Mouse (Mus musculus): Measurements from ENCODE around the gene Syngr2.
"Not testable (repeated sequence)": the region's sequence is repeated elsewhere in the genome, so short reads cannot be mapped to it uniquely, and the experiment has no call there.

Syngr2 gene

DNA sequence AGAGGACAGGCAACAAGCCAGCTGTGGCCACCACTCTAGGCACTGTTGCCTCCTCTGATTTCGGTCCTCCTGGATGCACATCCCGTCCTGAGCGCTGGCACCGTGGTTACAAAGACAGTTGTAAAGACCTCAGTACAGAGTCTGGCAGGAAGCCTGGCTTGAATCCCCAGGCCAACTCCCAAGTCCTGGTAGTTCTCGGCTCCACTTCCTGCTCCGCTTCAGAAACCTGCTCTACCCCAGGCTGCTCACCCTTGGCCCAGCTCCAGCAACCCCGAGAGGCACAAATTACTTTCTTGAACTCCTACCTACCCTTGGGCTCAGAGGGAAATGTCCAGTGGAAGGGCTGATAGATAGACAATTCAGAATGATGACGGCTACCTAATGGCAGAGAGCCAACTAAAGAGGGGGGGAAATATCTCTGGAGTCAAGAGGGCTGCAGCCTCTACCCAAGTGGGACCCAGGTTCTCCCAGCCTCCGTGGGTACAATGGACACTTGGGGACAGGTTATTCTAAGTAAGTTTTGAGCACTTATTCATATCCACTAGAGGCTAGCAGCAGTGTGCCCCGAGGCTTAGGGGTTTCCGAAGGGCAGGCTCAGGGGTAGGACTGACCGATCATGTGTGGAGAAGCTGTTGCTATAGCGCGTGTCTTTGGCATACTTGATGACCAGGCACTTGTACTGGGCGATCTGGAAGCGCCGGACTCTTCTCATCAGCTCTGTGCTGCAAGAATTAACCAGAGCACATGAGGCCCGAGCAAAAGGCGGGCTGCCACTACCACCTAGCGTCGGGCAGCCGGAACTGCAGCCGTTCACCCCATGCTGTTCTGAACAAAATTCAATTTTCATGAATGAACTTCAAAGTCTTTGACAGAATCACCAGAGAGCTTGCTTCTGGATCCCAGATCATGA is 14.8 kb downstream of the Syngr2 start:
- in situ Hi-C loops (cut with MboI; ENCODE audit: low pct_unique_long_range_greater_than_20kb in 1 of 2, low sequenced_read_pairs in 2 of 2, unreplicated experiment in 1 of 2): no loop called here

DNA sequence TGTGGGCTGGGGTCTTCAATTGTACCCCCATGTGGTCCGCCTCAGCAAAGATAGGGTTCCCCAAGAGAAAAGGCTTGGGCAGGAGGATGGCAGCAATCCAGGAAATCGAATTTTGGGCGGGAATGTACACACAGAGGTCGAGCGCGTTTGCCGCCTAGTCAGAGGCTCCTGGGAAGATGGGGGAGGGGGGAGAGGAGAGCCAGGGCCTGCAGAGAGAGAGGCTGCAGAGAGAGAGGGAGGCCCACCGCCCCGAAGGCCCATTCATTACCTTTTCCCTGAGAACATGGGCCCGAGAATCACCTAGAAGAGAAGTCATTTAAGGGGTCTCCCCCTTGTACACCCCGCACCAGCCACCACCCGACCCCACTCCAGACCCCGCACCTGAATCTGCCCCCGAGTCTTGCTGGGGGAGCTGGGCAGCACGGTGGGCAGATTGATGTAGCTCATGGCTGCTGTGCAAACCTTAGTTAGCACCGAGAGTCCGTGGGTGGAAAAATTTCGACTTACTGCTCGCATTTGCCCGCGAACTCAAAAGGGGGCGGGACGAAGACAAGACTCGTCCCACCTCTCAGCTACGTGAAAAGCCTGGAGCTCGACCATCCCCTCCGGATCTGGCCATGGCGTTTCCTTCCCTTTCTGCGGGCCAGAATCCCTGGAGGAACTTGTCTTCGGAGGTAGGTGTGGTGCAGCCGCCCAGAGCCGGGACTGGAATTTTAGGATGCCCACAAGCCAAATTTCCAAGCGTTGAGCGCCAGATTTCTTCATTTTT is 16.0 kb downstream of the Syngr2 start, which contains the start of the genes Afmid and Tk1:
Afmid (plus strand) TSS at position 592 of the 769 bp plus-strand sequence.
Tk1 (minus strand) TSS at position 760 of the 769 bp plus-strand sequence.
- in situ Hi-C loops (cut with MboI; ENCODE audit: low pct_unique_long_range_greater_than_20kb in 1 of 2, low sequenced_read_pairs in 2 of 2, unreplicated experiment in 1 of 2): no loop called here

DNA sequence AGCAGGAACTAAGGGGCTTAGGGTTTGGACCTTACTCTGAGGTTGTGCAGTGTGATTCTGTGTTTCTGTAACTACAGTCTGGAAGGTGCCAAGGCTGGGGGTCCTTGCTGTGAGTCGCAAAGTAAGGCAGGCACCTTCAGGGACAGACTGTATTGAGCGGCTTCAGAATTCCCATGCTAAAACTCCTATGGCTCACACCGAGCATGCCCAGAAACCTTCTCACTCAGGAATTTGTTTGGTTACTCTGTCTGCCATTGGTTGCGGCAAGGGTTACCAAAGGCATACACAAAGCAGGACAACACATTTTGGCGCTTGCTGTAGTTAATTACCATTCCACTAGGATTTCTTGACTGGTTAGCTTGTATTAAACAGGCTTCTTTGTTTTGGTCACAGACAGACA is 16.7 kb downstream of the Syngr2 start:
- in situ Hi-C loops (cut with MboI; ENCODE audit: low pct_unique_long_range_greater_than_20kb in 1 of 2, low sequenced_read_pairs in 2 of 2, unreplicated experiment in 1 of 2): no loop called here

DNA sequence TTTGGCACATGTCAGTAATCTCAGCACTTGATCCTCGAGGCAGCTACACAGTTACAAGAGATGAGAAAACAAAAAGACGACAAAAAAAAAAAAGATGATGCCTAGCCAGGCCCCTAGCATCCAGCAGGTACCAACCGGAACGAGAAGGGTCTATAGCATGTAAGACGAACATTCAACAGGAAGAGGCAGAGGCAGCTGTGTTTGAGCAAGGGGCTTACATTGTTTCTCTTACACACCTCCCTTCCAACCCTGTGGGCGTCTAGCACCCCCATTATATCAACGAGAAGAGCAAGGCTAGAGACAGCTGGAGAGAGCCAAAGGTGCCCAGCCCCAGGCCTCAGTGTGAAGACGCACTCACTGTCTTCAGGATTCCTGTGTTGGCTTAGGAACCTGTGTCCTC is 17.4 kb downstream of the Syngr2 start:
- in situ Hi-C loops (cut with MboI; ENCODE audit: low pct_unique_long_range_greater_than_20kb in 1 of 2, low sequenced_read_pairs in 2 of 2, unreplicated experiment in 1 of 2): no loop called here

DNA sequence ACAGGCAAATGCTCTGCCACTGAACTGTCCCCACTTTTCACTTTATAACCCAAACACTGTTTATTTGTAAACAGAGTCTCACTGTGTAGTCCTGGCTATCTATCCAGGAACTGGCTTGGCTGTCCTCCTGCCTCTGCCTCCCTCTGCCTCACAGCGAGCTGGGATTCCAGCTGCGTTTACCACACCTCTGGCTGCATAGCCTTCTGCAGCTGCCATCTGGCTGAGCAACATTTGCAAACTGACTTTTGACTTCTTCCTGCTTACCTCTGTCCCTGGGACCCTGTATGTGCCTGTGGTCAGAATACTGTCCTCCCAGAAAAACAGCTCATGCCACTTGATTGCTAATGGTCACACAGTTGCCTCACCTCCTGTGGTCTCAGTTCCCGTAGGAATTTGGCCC is 17.9 kb downstream of the Syngr2 start:
- in situ Hi-C loops (cut with MboI; ENCODE audit: low pct_unique_long_range_greater_than_20kb in 1 of 2, low sequenced_read_pairs in 2 of 2, unreplicated experiment in 1 of 2): no loop called here

DNA sequence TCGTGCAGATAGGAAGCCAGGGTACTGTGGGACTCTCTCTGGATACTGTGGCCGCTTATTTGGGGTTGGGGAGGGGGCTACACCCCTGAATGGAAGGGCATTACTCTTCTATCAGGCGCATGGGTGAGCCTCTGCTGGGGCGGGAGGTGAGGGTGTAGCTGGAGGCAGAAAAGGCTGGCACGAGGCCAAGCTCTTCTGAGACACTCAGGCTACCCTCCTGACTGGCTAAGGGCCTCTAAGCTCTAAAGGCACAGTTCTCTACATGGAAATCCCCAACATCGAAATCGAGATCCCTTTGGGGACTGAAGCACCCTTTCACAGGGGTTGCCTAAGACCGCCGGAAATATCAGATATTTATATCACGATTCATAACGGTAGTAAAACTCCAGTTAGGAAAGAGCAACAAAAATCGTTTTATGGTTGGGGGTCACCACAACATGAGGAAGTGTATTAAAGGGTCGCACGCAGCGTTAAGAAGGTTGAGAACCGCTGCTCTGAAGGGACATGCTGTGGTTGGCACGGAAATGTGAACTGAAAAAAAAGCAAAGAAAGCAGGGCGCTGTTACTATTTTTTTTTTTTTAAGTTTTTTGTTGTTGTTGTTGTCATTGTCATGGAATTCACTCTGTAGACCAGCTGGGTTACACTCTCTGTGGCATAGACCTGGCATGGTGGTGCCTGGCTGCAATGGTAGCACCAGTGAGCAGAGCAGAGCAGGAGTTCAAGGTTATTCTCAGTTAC is 18.9 kb downstream of the Syngr2 start:
- in situ Hi-C loops (cut with MboI; ENCODE audit: low pct_unique_long_range_greater_than_20kb in 1 of 2, low sequenced_read_pairs in 2 of 2, unreplicated experiment in 1 of 2): no loop called here

DNA sequence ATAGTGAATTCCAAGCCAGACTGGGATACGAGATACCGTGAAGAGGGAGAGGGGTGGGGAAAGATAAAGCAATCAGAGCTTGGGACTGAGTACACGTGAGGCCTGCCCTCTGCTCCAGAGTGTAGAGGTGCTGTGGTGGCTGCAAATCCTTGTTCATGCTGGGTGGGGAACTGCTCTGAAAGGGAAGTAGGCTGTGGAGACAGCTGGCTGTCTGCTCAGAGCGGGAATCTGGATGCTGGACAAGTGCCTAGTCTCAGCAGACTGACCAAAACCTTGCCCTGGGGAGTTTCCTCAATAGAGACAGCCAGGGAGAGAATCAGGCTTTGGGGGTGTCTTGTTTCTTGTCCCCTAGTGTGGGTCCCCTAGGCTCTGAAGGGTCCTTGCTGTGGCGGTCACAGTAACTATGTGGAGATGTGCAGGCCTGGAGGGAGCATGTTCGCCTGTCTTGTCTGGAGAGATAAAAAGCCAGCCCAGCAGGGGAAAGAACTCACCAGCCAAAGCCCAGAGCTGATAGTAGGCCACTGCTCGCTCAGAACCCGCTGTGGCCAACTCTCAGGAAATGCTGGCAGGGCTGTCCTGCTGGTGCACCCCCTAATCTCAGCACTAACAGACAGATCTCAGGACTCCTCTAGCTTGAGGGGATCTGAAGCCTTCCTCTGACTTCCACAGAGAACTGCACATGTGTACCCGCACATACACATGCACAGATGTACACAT is 19.6 kb downstream of the Syngr2 start:
- in situ Hi-C loops (cut with MboI; ENCODE audit: low pct_unique_long_range_greater_than_20kb in 1 of 2, low sequenced_read_pairs in 2 of 2, unreplicated experiment in 1 of 2): no loop called here

DNA sequence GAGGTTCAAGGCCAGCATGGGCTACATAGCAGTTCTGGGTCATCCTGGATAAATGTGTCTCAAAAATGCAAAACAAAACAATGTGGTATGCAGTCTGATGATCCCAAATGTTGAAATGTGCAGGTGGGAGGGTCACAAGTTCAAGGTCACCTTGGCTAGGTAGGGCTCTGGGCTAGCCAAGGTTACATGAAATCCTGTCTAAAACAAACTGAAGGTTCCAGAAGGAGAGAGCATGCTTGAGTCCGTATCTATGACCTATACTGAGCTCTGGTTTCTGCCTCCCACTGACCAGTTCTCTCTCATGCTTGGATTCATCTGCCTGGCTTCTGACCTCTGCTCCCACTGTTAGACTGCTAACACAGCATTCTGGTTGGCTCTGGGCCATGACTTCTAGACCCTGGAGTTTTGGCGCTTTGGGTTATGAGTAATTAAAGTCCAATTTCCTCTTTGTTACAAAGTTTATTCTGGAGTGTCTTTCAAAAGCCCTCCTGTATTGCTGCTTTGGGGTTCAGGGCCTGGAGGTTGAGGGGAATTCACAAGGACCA is 20.3 kb downstream of the Syngr2 start:
- in situ Hi-C loops (cut with MboI; ENCODE audit: low pct_unique_long_range_greater_than_20kb in 1 of 2, low sequenced_read_pairs in 2 of 2, unreplicated experiment in 1 of 2): no loop called here

DNA sequence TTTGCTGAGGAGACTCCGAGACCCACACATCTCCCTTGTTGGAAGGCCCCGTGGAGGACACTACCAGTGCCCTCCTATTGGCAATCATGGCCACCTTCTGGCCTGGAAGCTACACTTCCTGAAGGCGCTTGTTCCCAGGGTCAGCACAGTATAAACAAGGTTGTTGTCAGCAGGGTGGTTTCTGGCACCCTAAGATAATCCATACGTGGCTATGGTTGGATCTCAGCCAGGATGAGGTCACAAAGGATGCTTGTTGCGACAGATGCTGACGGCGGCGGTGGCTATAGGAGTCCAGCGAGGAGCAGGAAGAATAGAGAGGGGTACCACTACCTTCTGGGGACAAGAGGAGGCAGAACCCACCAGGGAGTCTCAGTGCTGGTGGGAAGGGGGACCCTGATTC is 20.9 kb downstream of the Syngr2 start:
- in situ Hi-C loops (cut with MboI; ENCODE audit: low pct_unique_long_range_greater_than_20kb in 1 of 2, low sequenced_read_pairs in 2 of 2, unreplicated experiment in 1 of 2): no loop called here

DNA sequence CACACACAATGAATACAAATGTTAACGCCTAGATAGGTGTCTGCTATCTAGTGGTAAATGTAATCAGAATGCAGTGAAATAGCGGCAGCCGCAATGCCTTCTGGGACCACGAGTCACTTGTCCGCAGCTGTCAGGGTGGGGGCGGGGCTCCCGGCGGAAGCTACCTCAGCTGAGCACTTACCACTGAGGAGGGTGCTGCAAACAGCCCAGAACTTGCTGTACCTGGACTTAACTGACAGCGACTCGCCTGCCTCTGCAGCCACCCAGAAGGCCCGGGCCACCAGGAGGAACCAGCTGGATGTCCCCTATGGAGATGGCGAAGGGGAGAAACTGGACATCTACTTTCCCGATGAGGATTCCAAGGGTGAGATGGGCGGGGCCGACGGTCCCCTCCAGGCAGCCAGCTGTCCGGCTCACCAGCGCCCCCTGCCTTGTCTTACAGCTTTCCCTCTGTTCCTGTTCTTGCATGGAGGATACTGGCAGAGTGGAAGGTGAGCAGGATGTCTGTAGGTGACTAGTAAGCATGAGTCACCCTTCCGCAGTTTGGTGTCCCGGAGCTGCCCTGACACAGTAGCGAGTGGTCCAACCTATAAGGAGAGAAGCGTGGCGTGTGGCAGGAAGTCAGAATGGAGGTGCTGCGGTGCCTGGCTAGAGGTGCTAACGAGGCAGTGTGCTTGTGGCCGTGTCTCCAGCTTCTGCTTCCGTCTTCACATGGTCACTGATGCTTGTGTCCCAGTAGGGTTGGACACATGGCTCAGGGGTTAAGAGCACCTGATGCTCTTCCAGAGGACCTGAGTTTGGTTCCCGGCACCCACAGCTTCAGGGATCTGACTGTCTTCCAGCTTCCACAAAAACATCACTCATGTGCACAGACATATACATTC is 22.9 kb downstream of the Syngr2 start:
- in situ Hi-C loops (cut with MboI; ENCODE audit: low pct_unique_long_range_greater_than_20kb in 1 of 2, low sequenced_read_pairs in 2 of 2, unreplicated experiment in 1 of 2): no loop called here

DNA sequence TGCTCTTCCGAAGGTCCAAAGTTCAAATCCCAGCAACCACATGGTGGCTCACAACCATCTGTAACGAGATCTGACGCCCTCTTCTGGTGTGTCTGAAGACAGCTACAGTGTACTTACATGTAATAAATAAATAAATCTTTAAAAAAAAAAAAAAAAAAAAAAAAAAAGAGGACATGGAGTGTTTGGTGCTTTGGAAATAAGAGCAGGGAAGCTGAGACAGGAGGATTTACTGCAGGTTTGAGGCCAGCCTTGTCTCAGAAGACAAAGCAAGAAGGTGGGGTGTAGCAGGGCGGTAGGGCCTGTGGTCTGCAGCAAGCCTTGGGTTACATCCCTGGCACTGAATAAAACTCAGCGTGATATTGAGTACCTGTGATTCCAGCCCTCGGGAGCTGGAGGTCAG is 24.0 kb downstream of the Syngr2 start:
- in situ Hi-C loops (cut with MboI; ENCODE audit: low pct_unique_long_range_greater_than_20kb in 1 of 2, low sequenced_read_pairs in 2 of 2, unreplicated experiment in 1 of 2): not testable (repeated sequence)

DNA sequence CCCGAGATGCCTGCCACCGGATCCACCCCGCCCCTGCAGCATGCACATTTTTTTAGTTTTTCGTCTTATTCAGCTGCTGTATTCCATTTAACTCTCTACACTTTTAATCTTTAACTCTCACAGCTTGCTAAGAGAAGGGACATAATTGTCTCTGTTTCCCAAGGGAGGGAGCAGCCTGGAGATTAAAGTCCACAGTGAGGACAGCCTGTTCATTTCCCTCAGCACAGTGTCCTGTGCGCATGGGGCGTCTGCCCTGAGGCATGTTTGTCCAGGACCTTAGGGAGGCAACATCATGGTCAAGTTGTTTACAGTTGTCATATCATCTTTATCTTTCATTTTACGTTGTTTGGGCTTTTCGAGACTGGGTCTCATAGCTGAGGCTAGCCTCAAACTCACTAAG is 24.6 kb downstream of the Syngr2 start:
- in situ Hi-C loops (cut with MboI; ENCODE audit: low pct_unique_long_range_greater_than_20kb in 1 of 2, low sequenced_read_pairs in 2 of 2, unreplicated experiment in 1 of 2): no loop called here

DNA sequence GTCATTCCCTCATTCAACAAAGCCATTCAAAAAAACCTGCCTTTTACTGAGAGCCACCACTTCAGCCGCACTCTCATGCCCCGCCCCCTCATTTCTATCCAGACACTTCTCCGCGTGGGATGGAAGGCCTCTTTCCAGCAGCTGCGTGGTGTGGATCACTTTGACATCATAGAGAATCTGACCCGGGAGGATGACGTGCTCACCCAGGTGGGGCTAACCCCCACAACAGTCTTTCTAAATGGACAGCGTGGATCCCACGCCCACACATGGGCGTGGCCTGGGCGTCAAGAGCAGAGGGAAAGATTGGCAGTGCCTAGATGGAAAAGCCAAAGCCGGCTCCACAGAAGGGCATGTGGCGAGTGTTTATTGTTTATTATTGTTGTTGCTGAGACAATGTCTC is 26.8 kb downstream of the Syngr2 start:
- in situ Hi-C loops (cut with MboI; ENCODE audit: low pct_unique_long_range_greater_than_20kb in 1 of 2, low sequenced_read_pairs in 2 of 2, unreplicated experiment in 1 of 2): no loop called here

DNA sequence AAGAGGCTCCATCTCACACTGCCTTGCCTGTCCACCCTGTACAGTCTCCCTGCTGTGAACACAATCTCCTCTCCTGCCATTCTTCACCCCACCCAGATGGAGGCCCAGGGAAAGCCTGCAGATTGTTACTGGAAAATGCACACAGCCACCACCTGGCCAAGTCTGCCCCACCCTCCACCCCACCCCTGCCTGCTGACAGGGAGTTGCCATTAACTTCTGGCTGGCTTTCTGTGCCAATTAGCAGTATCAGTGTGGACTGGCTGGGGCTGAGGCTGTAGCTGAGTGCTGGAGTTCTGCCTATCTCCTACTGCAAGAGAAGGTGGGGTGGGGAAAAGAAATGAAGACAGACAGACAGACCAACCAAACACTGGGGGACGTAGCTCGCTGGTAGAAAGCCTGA is 29.1 kb downstream of the Syngr2 start:
- in situ Hi-C loops (cut with MboI; ENCODE audit: low pct_unique_long_range_greater_than_20kb in 1 of 2, low sequenced_read_pairs in 2 of 2, unreplicated experiment in 1 of 2): no loop called here

DNA sequence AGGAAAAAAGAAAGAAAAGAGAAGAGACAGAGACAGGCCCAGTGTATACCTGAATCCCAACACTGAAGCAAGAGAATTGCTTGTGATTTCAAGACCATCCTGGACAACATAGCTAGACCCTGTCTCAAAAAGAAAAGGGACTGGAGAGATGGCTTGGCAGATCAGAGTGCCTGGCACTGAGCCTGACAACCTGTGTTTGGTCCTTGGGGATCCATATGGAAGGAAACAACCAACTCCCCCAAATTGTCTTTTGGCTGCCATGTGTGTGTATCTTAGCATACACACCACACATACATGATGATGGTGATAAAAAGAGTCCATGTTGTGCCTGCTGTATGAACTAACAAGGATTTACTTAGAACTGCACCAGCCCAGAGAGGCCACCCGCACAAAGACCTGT is 29.6 kb downstream of the Syngr2 start:
- in situ Hi-C loops (cut with MboI; ENCODE audit: low pct_unique_long_range_greater_than_20kb in 1 of 2, low sequenced_read_pairs in 2 of 2, unreplicated experiment in 1 of 2): no loop called here

DNA sequence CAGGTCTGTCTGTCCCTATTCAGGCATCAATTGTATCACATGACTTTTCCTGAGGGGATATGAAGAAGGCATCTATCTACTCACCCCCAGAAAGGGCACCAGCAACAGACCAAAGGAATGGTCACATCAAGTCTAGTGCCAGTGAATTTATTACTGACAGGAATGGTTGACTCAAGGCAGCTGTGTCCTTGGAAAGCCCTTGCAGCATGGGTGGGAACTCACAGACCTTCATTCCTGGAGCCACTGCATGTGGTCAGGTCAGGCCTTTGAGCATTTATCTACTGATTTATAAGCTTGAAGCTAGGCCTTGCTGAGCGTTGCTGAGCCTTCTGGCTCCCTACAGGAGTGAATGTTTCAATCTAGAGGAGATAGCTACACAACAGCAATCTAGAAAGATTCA is 31.4 kb downstream of the Syngr2 start:
- in situ Hi-C loops (cut with MboI; ENCODE audit: low pct_unique_long_range_greater_than_20kb in 1 of 2, low sequenced_read_pairs in 2 of 2, unreplicated experiment in 1 of 2): no loop called here

DNA sequence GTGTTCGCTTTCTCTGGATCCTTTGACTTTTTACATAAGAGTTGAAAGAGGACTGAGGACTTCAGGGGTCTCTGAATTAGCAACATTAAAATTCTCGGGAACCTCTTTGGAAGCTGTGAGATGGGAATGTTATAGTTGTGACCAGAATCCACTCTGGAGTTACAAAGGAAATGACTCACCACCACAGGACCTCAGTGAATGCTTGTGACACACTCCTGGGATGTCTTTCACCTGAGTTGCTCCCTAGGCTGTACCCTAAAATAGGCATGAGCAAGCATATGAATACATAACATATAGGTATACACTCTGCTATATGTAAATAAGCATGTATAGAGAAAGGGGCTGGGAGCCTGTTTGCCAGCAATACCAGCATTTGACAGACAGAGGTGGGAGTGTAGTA is 34.0 kb downstream of the Syngr2 start:
- in situ Hi-C loops (cut with MboI; ENCODE audit: low pct_unique_long_range_greater_than_20kb in 1 of 2, low sequenced_read_pairs in 2 of 2, unreplicated experiment in 1 of 2): no loop called here
